Mouse (Mus musculus) embryonic facial prominence, embryonic 10.5 days (tissue): ENCODE results near the gene Hnrnpc. TPM values are rescaled to one million over a fixed set of nuclear protein-coding genes. Genes with fewer than 3 reads are reported as not detected.

Experiments
- DNase-seq: peaks from one replicate; pipeline ENCODE4 v3.0.0-alpha.2; 2017; ENCODE audit warnings: low spot score
- H3K27ac ChIP-seq: fragments of 300-500 bp; sonication (generic); replicated peaks from 2 replicates; pipeline ENCODE4 v1.5.1; 2016; ENCODE audit warnings: mild to moderate bottlenecking
- H3K27me3 ChIP-seq: fragments of 300-500 bp; sonication (generic); replicated peaks from 2 replicates; pipeline ENCODE4 v1.6.1; 2016; ENCODE audit warnings: low read depth, mild to moderate bottlenecking; ENCODE audit not compliant: poor library complexity, severe bottlenecking
- H3K36me3 ChIP-seq: fragments of 300-500 bp; sonication (generic); replicated peaks from 2 replicates; pipeline ENCODE4 v1.6.1; 2016; ENCODE audit warnings: mild to moderate bottlenecking, moderate library complexity
- H3K4me1 ChIP-seq: fragments of 300-500 bp; sonication (generic); 2 replicates; pipeline ENCODE4 v1.6.1; 2016
- H3K4me3 ChIP-seq: fragments of 300-500 bp; sonication (generic); 2 replicates; pipeline ENCODE4 v1.5.1; 2016; ENCODE audit warnings: mild to moderate bottlenecking, moderate library complexity
- H3K9me3 ChIP-seq: fragments of 300-500 bp; sonication (generic); 2 replicates; pipeline ENCODE4 v1.6.1; 2016; ENCODE audit warnings: mild to moderate bottlenecking
- WGBS: fragments of 180-500 bp; shearing (Covaris S2); methylation state at CpG from one replicate; pipeline ENCODE4 v1.1.7; 2016; 5-methylcytosine and 5-hydroxymethylcytosine counted together
- polyA plus RNA-seq: library from polyadenylated mRNA; unstranded; fragments of >200 nt; fragmentation: Nextera tagmentation; extraction: Ambion mirVana; gene quantifications from 2 replicates; pipeline ENCODE4 v1.2.1, GENCODE M21; 2016

Hnrnpc gene
- polyA plus RNA-seq = 893 and 906 TPM in 2 replicates

DNA sequence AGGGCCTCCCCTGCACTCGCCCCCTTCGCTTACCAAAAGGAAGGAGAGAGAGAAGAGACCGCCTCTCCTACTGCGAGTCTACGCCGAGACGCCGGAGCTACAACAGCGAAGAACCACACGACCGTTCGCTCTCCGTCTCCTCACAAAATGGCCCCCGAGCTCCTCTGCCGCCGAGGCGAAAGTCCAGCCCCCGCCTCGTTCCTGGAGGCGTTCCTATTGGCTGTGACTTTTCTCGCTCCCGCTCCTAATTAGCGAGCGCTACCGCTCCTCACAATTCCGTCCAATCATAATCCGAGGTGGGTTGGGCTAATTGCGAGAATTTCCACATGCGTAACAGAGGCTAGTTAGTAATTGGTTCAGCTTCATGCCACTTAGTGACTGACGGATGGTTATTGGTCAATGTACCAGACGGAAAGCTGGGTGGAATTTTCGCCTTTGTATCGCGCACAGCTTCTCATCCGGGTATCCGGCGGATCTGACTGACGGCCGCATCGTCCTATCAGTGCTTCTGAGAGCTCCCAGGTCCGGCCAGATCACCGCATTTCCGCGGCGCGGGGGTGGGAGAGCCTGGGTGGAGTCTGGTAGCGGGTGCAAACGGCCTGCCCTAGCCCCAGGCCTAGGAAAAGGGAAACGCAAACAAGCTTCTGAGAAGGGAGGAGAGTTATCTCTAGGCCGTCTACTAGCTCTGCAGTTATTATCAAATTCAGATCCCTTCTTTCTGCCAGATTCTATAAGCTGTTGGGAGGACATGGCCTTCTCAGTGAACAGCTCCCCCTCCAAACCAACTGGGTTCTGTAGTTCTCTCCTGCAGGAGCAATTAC, at the start of gene Hnrnpc:
Hnrnpc (minus strand) TSS at position 173 of the 821 bp plus-strand sequence.
- H3K27ac ChIP-seq = peak within 1 kb of the TSS; percentile 99
- no peaks in the 10 kb centered on the region for H3K27me3 ChIP-seq
- DNase-seq = peak; percentile 100
- H3K36me3 ChIP-seq = peaks cover 29% of the 10 kb centered on the region
- H3K9me3 ChIP-seq = no peaks in the 10 kb centered on the region
- H3K4me1 ChIP-seq = peaks cover 36% of the 10 kb centered on the region
- H3K4me3 ChIP-seq = peak within 1 kb of the TSS; percentile 98
- under 1% methylated on average over 50 of the region's 50 CpGs for WGBS

GRCm38 (mm10) chr14:52152613-52153012, 48.8 kb upstream of the Hnrnpc start:
- H3K9me3 ChIP-seq = no peaks in the 10 kb centered on the region
- no peak for DNase-seq
- 62% methylated on average over 3 of the region's 3 CpGs for WGBS

GRCm38 (mm10) chr14:52152179-52152578, 48.4 kb upstream of the Hnrnpc start:
- Histone ChIP-seq H3K4me1 (no peaks in the 10 kb centered on the region), H3K4me3 (no peak overlapping the region), H3K27ac (no peak overlapping the region), H3K9me3 (no peaks in the 10 kb centered on the region), H3K27me3 (no peaks in the 10 kb centered on the region), H3K36me3 (no peaks in the 10 kb centered on the region)
- no peak for DNase-seq
- WGBS = 34% methylated on average over 7 of the region's 7 CpGs

More at GRCm38 (mm10) chr14:52152613-52153012, 48.8 kb upstream of the Hnrnpc start:
- Histone ChIP-seq H3K36me3 (peaks cover 2% of the 10 kb centered on the region), H3K27me3 (no peaks in the 10 kb centered on the region), H3K4me1 (no peaks in the 10 kb centered on the region), H3K27ac (no peak overlapping the region), H3K4me3 (no peak overlapping the region)

- no peak overlapping the region for H3K27ac ChIP-seq
- no peak overlapping the region for H3K4me3 ChIP-seq
- DNase-seq = no peak
- no peaks in the 10 kb centered on the region for H3K36me3 ChIP-seq
- no peaks in the 10 kb centered on the region for H3K9me3 ChIP-seq
- H3K4me1 ChIP-seq = no peaks in the 10 kb centered on the region
- 63% methylated on average over 4 of the region's 4 CpGs for WGBS
- H3K27me3 ChIP-seq = no peaks in the 10 kb centered on the region
Observed at GRCm38 (mm10) chr14:52149888-52150287, 46.1 kb upstream of the Hnrnpc start.

GRCm38 (mm10) chr14:52146540-52146939, 42.7 kb upstream of the Hnrnpc start:
- no peaks in the 10 kb centered on the region for H3K9me3 ChIP-seq
- no peak overlapping the region for H3K27ac ChIP-seq
- 53% methylated on average over 4 of the region's 4 CpGs for WGBS
- 0 out of 2 replicates have a peak, but pooled peaks cover 1% of the 10 kb centered on the region for H3K4me1 ChIP-seq
- no peaks in the 10 kb centered on the region for H3K27me3 ChIP-seq
- no peak overlapping the region for H3K4me3 ChIP-seq
- DNase-seq = peak; percentile 33
- no peaks in the 10 kb centered on the region for H3K36me3 ChIP-seq

DNA sequence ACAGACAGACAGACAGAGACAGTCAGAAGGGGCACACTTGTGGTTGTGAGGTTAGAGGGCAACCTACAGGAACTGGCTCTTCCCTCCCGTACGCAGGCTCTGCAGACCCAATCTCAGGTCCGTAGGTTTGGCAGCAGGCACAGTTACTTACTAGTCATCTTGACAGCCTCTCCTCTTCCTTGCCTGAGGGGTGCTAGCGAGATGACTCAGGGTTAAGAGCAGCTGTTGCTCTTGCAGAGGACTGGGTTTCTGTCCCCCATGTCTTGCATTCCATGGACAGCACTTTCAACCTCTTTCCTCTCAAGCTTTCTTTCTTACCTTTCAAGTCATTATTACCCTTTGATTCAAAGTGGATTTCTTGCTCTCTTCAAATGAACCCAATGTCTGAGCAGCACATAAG, 40.3 kb upstream of the Hnrnpc start:
- Histone ChIP-seq H3K4me3 (no peak overlapping the region), H3K4me1 (peaks cover 11% of the 10 kb centered on the region; the same call in 1 of the 2 replicates), H3K9me3 (no peaks in the 10 kb centered on the region), H3K36me3 (no peaks in the 10 kb centered on the region), H3K27me3 (no peaks in the 10 kb centered on the region), H3K27ac (no peak overlapping the region)
- WGBS = 80% methylated on average over 4 of the region's 4 CpGs
- no peak for DNase-seq

DNA sequence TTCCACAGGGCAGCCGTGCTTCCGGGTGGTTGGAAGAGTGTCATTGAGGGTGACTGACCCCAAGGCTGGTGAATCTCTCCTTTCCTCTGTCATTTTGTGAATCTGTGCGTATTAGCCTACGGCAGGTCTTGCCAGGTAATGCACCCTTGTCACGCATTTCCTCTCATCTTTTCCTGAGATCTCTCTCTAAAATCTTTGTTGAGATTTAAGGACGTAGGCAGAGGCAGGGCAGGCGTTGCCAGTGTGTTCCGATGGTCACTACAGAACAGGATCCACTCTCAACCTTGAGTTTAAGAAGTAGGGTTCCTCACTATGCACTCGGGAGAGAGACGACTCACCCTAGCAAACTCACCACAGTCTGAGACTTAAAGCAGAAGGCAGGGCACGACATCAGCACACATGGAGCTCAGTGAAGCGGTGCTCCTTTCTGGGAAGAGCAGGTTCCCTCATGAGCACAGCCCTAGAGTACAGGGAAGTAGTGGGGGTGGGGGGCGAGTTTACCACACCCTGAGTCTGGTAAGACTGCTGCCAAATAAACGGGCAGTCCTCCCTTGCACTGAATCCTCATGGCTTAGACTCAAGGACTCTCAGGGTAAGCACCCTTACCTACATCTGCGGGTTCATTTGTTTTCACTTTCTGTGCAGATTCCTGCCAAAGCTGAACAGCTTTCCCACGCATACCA, 37.8 kb upstream of the Hnrnpc start:
- H3K4me3 ChIP-seq = no peak overlapping the region
- H3K4me1 ChIP-seq = peaks cover 11% of the 10 kb centered on the region; the same call in 1 of the 2 replicates
- 78% methylated on average over 16 of the region's 16 CpGs for WGBS
- H3K9me3 ChIP-seq = no peaks in the 10 kb centered on the region
- DNase-seq = no peak
- no peaks in the 10 kb centered on the region for H3K36me3 ChIP-seq
- no peaks in the 10 kb centered on the region for H3K27me3 ChIP-seq
- no peak overlapping the region for H3K27ac ChIP-seq

GRCm38 (mm10) chr14:52140577-52141444, 37.0 kb upstream of the Hnrnpc start:
- Histone ChIP-seq H3K4me1 (peaks cover 11% of the 10 kb centered on the region; the same call in 1 of the 2 replicates), H3K27me3 (no peaks in the 10 kb centered on the region), H3K36me3 (no peaks in the 10 kb centered on the region), H3K9me3 (no peaks in the 10 kb centered on the region), H3K4me3 (no peak overlapping the region), H3K27ac (0 out of 2 replicates have a peak overlapping the region, but pooled peaks have one; percentile 2)
- no peak for DNase-seq
- WGBS = 64% methylated on average over 19 of the region's 19 CpGs

DNA sequence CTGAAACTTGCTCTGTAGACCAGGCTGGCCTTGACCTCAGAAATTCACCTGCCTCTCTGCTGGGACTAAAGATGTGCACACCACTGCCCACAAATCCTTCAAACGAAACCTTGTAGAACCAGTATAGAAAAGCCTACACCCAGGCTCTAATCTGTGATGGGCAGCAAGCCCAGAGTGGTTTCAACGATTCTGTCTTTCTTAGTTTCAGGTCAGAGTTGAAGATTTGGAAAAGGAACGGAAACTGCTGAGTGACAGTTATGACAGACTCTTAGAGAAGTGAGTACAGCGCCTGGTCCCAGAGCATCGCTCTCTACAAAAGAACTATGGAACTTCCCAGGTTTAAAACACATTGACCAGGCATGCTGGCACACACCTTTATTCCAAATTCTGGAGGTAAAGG, 29.8 kb upstream of the Hnrnpc start:
- 88% methylated on average over 5 of the region's 5 CpGs for WGBS
- H3K4me1 ChIP-seq = no peaks in the 10 kb centered on the region
- H3K36me3 ChIP-seq = no peaks in the 10 kb centered on the region
- no peak overlapping the region for H3K4me3 ChIP-seq
- no peaks in the 10 kb centered on the region for H3K9me3 ChIP-seq
- no peaks in the 10 kb centered on the region for H3K27me3 ChIP-seq
- DNase-seq = no peak
- H3K27ac ChIP-seq = no peak overlapping the region

GRCm38 (mm10) chr14:52124636-52125035, 20.8 kb upstream of the Hnrnpc start:
- no peak overlapping the region for H3K4me3 ChIP-seq
- H3K27ac ChIP-seq = no peak overlapping the region
- peaks cover 17% of the 10 kb centered on the region for H3K27me3 ChIP-seq
- no peaks in the 10 kb centered on the region for H3K36me3 ChIP-seq
- peaks cover 6% of the 10 kb centered on the region for H3K4me1 ChIP-seq
- no peaks in the 10 kb centered on the region for H3K9me3 ChIP-seq
- DNase-seq = no peak
- WGBS = 91% methylated on average over 3 of the region's 3 CpGs

- Histone ChIP-seq H3K36me3 (no peaks in the 10 kb centered on the region), H3K27ac (no peak overlapping the region), H3K27me3 (peaks cover 17% of the 10 kb centered on the region), H3K4me1 (peaks cover 12% of the 10 kb centered on the region), H3K4me3 (no peak overlapping the region), H3K9me3 (no peaks in the 10 kb centered on the region)
- DNase-seq = peak; percentile 78
- 22% methylated on average over 4 of the region's 4 CpGs for WGBS
Observed at GRCm38 (mm10) chr14:52123918-52124317, 20.1 kb upstream of the Hnrnpc start.

GRCm38 (mm10) chr14:52120169-52120568, 16.3 kb upstream of the Hnrnpc start:
- H3K36me3 ChIP-seq = no peaks in the 10 kb centered on the region
- no peak for DNase-seq
- H3K27me3 ChIP-seq = peaks cover 17% of the 10 kb centered on the region
- 0 out of 2 replicates have a peak overlapping the region, but pooled peaks have one; percentile 92 for H3K27ac ChIP-seq
- H3K9me3 ChIP-seq = no peaks in the 10 kb centered on the region
- 57% methylated on average over 7 of the region's 7 CpGs for WGBS
- H3K4me1 ChIP-seq = peaks cover 17% of the 10 kb centered on the region
- H3K4me3 ChIP-seq = peak overlapping the region; percentile 65
